ENCODE assay signal across 15 mouse cellular contexts in genomic region chr6:145471638-145472247, GRCm38 (mm10).
DNase-seq lines count a peak whose midpoint lies in the region; ATAC-seq and TF ChIP-seq lines count a peak whose summit lies in the region.
"Had no signal": no experiment of that assay in that cellular context is flagged by ENCODE, and none has a peak within 500 bp of the region (broad histone marks: within the 10 kb centered on the region; RNA-seq: fewer than 3 reads in every experiment).

No protein-coding gene starts in this region.

- H3K9ac ChIP-seq in liver, postnatal 0 days (replicated peaks): no peak overlapping the region
- H3K9ac ChIP-seq in liver, embryonic 12.5 days: no peak overlapping the region
- H3K9ac ChIP-seq in stomach, embryonic 15.5 days: no peak overlapping the region
- no peak overlapping the region for H3K9ac ChIP-seq in stomach, postnatal 0 days (ENCODE audit: low read length)
- no peak overlapping the region for H3K9ac ChIP-seq in stomach, embryonic 16.5 days (ENCODE audit: low read length)
- H3K9ac ChIP-seq: embryonic facial prominence, embryonic 15.5 days; limb, embryonic 13.5 days had no signal

- 0 out of 2 replicates have a peak, but pooled peaks cover 3% of the 10 kb centered on the region for H3K4me1 ChIP-seq in liver, postnatal 0 days (ENCODE audit: insufficient read depth)
- H3K4me1 ChIP-seq in liver, embryonic 12.5 days: no peaks in the 10 kb centered on the region
- H3K4me1 ChIP-seq in stomach, embryonic 15.5 days: no peaks in the 10 kb centered on the region
- no peaks in the 10 kb centered on the region for H3K4me1 ChIP-seq in stomach, postnatal 0 days (replicated peaks; ENCODE audit: control insufficient read depth, insufficient read depth)
- no peaks in the 10 kb centered on the region for H3K4me1 ChIP-seq in stomach, embryonic 16.5 days (ENCODE audit: control insufficient read depth, insufficient read depth, low read length)
- H3K4me1 ChIP-seq: embryonic facial prominence, embryonic 15.5 days had no signal

- peak; percentile 52 for ATAC-seq in liver, postnatal 0 days
- no peak for ATAC-seq in liver, embryonic 12.5 days
- peak; percentile 27; the same call in 1 of the 2 replicates for ATAC-seq in stomach, embryonic 15.5 days (ENCODE audit: insufficient read depth, low FRiP score, low read depth)
- no peak for ATAC-seq in stomach, postnatal 0 days (ENCODE audit: low FRiP score, low TSS enrichment)
- ATAC-seq in stomach, embryonic 16.5 days (ENCODE audit: insufficient read depth, low FRiP score): peak; percentile 35

- no peak overlapping the region for H3K4me3 ChIP-seq in liver, postnatal 0 days (ENCODE audit: low read depth, low read length)
- no peak overlapping the region for H3K4me3 ChIP-seq in liver, embryonic 12.5 days
- H3K4me3 ChIP-seq in stomach, embryonic 15.5 days (replicated peaks): no peak overlapping the region
- H3K4me3 ChIP-seq in stomach, postnatal 0 days (ENCODE audit: low read depth, low read length): no peak overlapping the region
- no peak overlapping the region for H3K4me3 ChIP-seq in stomach, embryonic 16.5 days (replicated peaks; ENCODE audit: low read length)
- H3K4me3 ChIP-seq: embryonic facial prominence, embryonic 15.5 days; layer of hippocampus, adult 2 months; left cerebral cortex, adult 2 months; limb, embryonic 13.5 days had no signal

- peak; percentile 37 to 44 for DNase-seq in cerebellum, postnatal 10 days
- no peak for DNase-seq in cerebellum, adult 11-12 months
- no peak for DNase-seq in liver, postnatal 0 days
- DNase-seq in stomach, postnatal 0 days (ENCODE audit: low spot score): no peak
- DNase-seq in gastrocnemius, postnatal 10 days: no peak
- DNase-seq: heart, postnatal 10 days; kidney, adult 9 months had no signal

- no peaks in the 10 kb centered on the region for H3K27me3 ChIP-seq in liver, postnatal 0 days (ENCODE audit: insufficient read depth, low read length)
- no peaks in the 10 kb centered on the region; the same call in 1 of the 2 replicates for H3K27me3 ChIP-seq in liver, embryonic 12.5 days (replicated peaks)
- no peaks in the 10 kb centered on the region for H3K27me3 ChIP-seq in stomach, embryonic 15.5 days (replicated peaks)
- H3K27me3 ChIP-seq in stomach, postnatal 0 days (ENCODE audit: control insufficient read depth, insufficient read depth, low read length): no peaks in the 10 kb centered on the region
- H3K27me3 ChIP-seq in stomach, embryonic 16.5 days (ENCODE audit: control insufficient read depth, insufficient read depth, low read length): no peaks in the 10 kb centered on the region
- H3K27me3 ChIP-seq: CH12.LX; embryonic facial prominence, embryonic 15.5 days; limb, embryonic 13.5 days had no signal

- no peaks in the 10 kb centered on the region for H3K36me3 ChIP-seq in liver, postnatal 0 days (replicated peaks; ENCODE audit: insufficient read depth, low read length)
- no peaks in the 10 kb centered on the region for H3K36me3 ChIP-seq in liver, embryonic 12.5 days
- H3K36me3 ChIP-seq in stomach, embryonic 15.5 days: no peaks in the 10 kb centered on the region
- no peaks in the 10 kb centered on the region for H3K36me3 ChIP-seq in stomach, postnatal 0 days (ENCODE audit: control insufficient read depth, insufficient read depth, low read length)
- no peaks in the 10 kb centered on the region for H3K36me3 ChIP-seq in stomach, embryonic 16.5 days (ENCODE audit: control insufficient read depth, insufficient read depth, low read length)
- H3K36me3 ChIP-seq: embryonic facial prominence, embryonic 15.5 days; limb, embryonic 13.5 days had no signal

- no peak for TF ChIP-seq CTCF in liver, postnatal 0 days (IDR thresholded peaks at IDR 0.05; ENCODE audit: low read depth)
- TF ChIP-seq CTCF in stomach, postnatal 0 days (IDR thresholded peaks at IDR 0.05; ENCODE audit: low read depth): no peak

- peak; percentile 63 for TF ChIP-seq EP300 in liver, postnatal 0 days (IDR thresholded peaks at IDR 0.05; ENCODE audit: low read depth)
- TF ChIP-seq EP300 in stomach, postnatal 0 days (optimal IDR thresholded peaks at IDR 0.05): no peak

- H3K9me3 ChIP-seq in liver, postnatal 0 days (ENCODE audit: low read length): no peaks in the 10 kb centered on the region
- H3K9me3 ChIP-seq in liver, embryonic 12.5 days (replicated peaks): no peaks in the 10 kb centered on the region
- no peaks in the 10 kb centered on the region for H3K9me3 ChIP-seq in stomach, embryonic 15.5 days
- H3K9me3 ChIP-seq in stomach, postnatal 0 days (ENCODE audit: control insufficient read depth, low read length): no peaks in the 10 kb centered on the region
- H3K9me3 ChIP-seq in stomach, embryonic 16.5 days (replicated peaks; ENCODE audit: control insufficient read depth, low read length): no peaks in the 10 kb centered on the region
- H3K9me3 ChIP-seq: embryonic facial prominence, embryonic 15.5 days; limb, embryonic 13.5 days had no signal

- WGBS in liver, postnatal 0 days (ENCODE audit: insufficient replicate concordance): 65% methylated on average over 11 of the region's 11 CpGs
- 73% methylated on average over 11 of the region's 11 CpGs for WGBS in liver, embryonic 12.5 days (ENCODE audit: insufficient replicate concordance)
- WGBS in stomach, embryonic 15.5 days: 63% methylated on average over 11 of the region's 11 CpGs
- 62% methylated on average over 11 of the region's 11 CpGs for WGBS in stomach, postnatal 0 days
- 65% methylated on average over 11 of the region's 11 CpGs for whole genome bisulfite sequencing in stomach, embryonic 16.5 days

- H3K4me2 ChIP-seq in liver, postnatal 0 days (ENCODE audit: low read depth, low read length): no peak overlapping the region
- H3K4me2 ChIP-seq in liver, embryonic 12.5 days: no peak overlapping the region
- H3K4me2 ChIP-seq in stomach, embryonic 15.5 days: no peak overlapping the region
- H3K4me2 ChIP-seq in stomach, postnatal 0 days (replicated peaks; ENCODE audit: low read depth): no peak overlapping the region
- no peak overlapping the region for H3K4me2 ChIP-seq in stomach, embryonic 16.5 days (ENCODE audit: low read depth, low read length)
- H3K4me2 ChIP-seq: embryonic facial prominence, embryonic 15.5 days; limb, embryonic 13.5 days had no signal

- no peak overlapping the region for H3K27ac ChIP-seq in liver, postnatal 0 days (ENCODE audit: low read depth)
- no peak overlapping the region for H3K27ac ChIP-seq in liver, embryonic 12.5 days
- H3K27ac ChIP-seq in stomach, embryonic 15.5 days: no peak overlapping the region
- no peak overlapping the region for H3K27ac ChIP-seq in stomach, postnatal 0 days (replicated peaks)
- no peak overlapping the region for H3K27ac ChIP-seq in stomach, embryonic 16.5 days (ENCODE audit: low read length)
- H3K27ac ChIP-seq: embryonic facial prominence, embryonic 15.5 days; layer of hippocampus, adult 2 months; left cerebral cortex, adult 2 months; limb, embryonic 13.5 days had no signal

Comparison
In these comparisons a context has a peak if more than half of its experiments do, and no peak if none do; other contexts are left out.
1. DNase-seq: peak in cerebellum, postnatal 10 days (2 of 2); none in cerebellum, adult 11-12 months (single experiment), liver, postnatal 0 days (single experiment), stomach, postnatal 0 days (single experiment) and gastrocnemius, postnatal 10 days (single experiment).
2. ATAC-seq: peak in liver, postnatal 0 days (single experiment), stomach, embryonic 15.5 days (single experiment) and stomach, embryonic 16.5 days (single experiment); none in liver, embryonic 12.5 days (single experiment) and stomach, postnatal 0 days (single experiment).